Mouse (Mus musculus) brown adipose tissue, adult 24 weeks (tissue): Measurements from ENCODE around the gene Adipoq. TPM values are rescaled to one million over a fixed set of nuclear protein-coding genes. Genes with fewer than 3 reads are reported as not detected.
"Not testable (repeated sequence)": the region's sequence is repeated elsewhere in the genome, so short reads cannot be mapped to it uniquely, and the experiment has no call there.

Source experiments
- H3K27ac ChIP-seq: fragments of 200-500 bp; replicated peaks from 2 replicates; pipeline ENCODE4 v1.5.1; 2012; ENCODE audit warnings: low read depth, mild to moderate bottlenecking, low read length
- H3K4me1 ChIP-seq: fragments of 200-500 bp; 2 replicates; pipeline ENCODE4 v1.6.1; 2012; ENCODE audit warnings: low read length, mixed read lengths; ENCODE audit not compliant: control insufficient read depth, insufficient read depth, insufficient read length
- H3K4me3 ChIP-seq: fragments of 200-500 bp; 2 replicates; pipeline ENCODE4 v1.5.1; 2012; ENCODE audit warnings: low read depth, mild to moderate bottlenecking, low read length, moderate library complexity; ENCODE audit not compliant: insufficient read depth
- polyA plus RNA-seq: library from polyadenylated mRNA; stranded (reverse); fragments of >200 nt; gene quantifications from 2 replicates; pipeline ENCODE4 v1.2.4, GENCODE M21; 2012; ENCODE audit not compliant: missing spikeins, insufficient read depth, insufficient read length

Adipoq gene
- polyA plus RNA-seq, 1 experiment, result 1,590 TPM

DNA sequence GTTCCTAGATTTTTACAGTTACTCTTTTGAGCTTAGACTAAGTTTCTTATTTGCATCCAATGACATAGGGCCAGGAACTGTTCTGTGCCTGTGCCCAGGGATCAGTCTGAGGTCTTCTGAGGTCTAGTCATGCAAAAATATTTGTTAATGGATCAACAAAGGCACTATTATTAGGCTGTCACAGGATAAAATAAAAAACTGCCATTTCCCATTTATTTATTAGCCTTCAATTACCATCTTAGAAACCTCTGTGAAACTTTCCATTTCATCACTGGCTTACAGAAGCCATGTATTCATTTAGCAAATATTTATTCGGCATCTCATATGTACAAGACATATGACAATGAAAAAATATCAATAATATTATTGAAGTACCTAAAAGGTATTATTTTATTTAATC is 20.3 kb downstream of the Adipoq start:
- Histone ChIP-seq H3K27ac (peak overlapping the region; percentile 83), H3K4me1 (peaks cover 9% of the 10 kb centered on the region; the same call in 1 of the 2 replicates), H3K4me3 (no peak overlapping the region)

DNA sequence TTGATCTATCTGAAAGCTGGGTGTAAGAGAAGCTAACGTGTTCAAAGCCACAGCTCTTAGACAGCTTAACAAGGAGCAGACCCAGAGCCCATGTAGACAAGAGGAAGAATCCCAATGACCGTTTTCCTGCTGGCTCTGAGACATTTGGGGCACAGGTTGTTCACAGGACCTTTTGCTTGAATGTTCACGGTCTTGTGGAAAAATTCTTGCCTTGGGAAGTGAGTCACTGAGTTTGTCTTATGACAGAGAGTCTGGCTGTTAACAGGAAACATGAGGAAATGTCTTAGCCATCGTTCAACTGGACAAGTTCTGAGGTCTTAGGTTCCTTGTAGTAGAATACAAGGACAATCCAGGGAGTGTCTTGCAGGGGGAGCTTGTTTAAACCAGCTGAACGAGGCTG is 20.7 kb downstream of the Adipoq start:
- H3K4me3 ChIP-seq, result no peak overlapping the region
- peaks cover 9% of the 10 kb centered on the region; the same call in 1 of the 2 replicates for H3K4me1 ChIP-seq
- H3K27ac ChIP-seq, result peak overlapping the region; percentile 96

- H3K27ac ChIP-seq, result no peak overlapping the region
- H3K4me3 ChIP-seq, result no peak overlapping the region
- peaks cover 6% of the 10 kb centered on the region; the same call in 1 of the 2 replicates for H3K4me1 ChIP-seq
Observed at GRCm38 (mm10) chr16:23170813-23171212, 24.5 kb downstream of the Adipoq start.

DNA sequence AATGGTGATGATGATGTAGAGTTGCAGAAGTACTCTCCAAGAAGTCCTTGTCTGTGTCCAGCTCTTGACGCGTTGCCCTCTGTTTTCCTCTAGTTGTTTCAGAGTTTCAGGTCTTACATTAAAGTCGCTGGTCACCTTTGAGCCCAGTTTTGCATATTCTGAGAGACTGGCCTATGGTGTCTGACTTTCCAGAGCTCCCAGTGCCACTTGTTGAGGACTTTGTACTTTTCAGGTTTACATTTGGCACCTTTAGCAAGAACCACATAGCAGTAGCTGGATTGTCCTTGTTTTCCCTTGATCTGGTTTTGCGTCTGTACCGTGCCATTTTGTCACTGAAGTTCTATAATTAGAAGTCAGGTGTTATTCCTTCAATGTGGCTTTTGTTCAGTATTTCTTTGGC is 27.6 kb downstream of the Adipoq start:
- H3K4me1 ChIP-seq, result no peaks in the 10 kb centered on the region; the same call in 1 of the 2 replicates
- no peak overlapping the region for H3K27ac ChIP-seq
- H3K4me3 ChIP-seq, result no peak overlapping the region

DNA sequence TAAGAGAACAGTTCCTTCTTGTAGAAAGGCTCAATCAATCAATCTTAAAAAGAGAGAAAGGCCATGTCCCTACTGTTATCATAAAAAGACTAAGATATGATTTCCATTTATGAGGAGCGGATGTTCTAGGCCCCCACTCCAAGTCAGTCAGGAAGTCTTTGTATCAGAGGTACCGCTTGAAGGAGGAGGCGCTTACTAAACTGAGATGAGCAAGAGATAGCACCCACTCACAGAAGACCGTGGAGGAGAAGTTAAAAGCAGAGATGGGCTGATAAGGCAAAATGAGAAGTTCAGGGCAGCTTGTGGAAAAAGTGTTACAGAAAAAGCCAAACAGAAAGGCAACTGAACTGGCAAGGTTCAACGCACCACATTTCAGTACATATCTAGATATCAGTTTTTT is 28.5 kb downstream of the Adipoq start:
- no peak overlapping the region for H3K4me3 ChIP-seq
- H3K4me1 ChIP-seq, result no peaks in the 10 kb centered on the region; the same call in 1 of the 2 replicates
- no peak overlapping the region for H3K27ac ChIP-seq

GRCm38 (mm10) chr16:23175956-23176355 is 29.6 kb downstream of the Adipoq start:
- Histone ChIP-seq H3K4me1 (peaks cover under 1% of the 10 kb centered on the region; the same call in 1 of the 2 replicates), H3K4me3 (no peak overlapping the region), H3K27ac (no peak overlapping the region)

DNA sequence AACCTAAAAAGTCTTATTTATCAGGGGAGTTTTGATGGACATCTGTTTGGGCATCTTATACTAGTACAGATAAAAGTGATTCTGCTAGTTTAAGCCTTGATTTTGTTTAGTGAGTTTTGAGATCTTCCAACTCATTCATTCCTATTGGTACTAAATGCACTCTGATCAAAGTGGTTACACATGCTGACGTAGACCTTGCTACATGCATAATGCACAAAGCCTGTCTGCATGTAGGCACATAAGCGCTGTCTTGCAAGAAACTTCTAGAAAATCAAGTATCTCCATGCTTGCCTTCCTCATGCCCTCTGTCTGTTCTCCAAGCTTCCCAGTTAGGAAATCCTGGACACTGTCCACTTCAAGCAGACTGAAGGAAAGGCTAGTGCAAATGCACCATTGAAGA is 31.5 kb downstream of the Adipoq start:
- no peak overlapping the region for H3K4me3 ChIP-seq
- no peak overlapping the region for H3K27ac ChIP-seq
- H3K4me1 ChIP-seq, result peaks cover 6% of the 10 kb centered on the region; the same call in 1 of the 2 replicates

DNA sequence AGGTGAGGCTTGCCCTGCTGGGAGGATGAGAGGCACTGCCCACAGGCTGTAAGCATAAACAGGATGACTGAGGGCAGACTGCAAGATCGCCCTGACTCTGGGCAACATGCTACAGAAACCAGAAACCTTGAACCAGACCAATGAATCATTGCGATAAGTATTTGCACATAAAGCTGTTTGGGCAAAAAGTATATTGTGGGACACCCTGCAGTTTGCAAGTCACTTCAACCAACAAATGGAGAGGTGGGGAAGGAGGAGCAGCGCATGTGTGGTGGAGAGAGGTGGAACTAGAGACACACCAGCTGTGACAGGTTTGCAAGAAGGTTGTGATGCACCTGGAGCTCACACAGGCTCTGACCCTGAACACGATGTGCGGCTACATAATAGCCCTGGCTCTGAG is 32.5 kb downstream of the Adipoq start:
- H3K27ac ChIP-seq, result no peak overlapping the region
- no peak overlapping the region for H3K4me3 ChIP-seq
- peaks cover 6% of the 10 kb centered on the region; the same call in 1 of the 2 replicates for H3K4me1 ChIP-seq

GRCm38 (mm10) chr16:23179436-23179835 is 33.1 kb downstream of the Adipoq start:
- not testable (repeated sequence) for H3K4me3 ChIP-seq, H3K27ac ChIP-seq, H3K4me1 ChIP-seq

DNA sequence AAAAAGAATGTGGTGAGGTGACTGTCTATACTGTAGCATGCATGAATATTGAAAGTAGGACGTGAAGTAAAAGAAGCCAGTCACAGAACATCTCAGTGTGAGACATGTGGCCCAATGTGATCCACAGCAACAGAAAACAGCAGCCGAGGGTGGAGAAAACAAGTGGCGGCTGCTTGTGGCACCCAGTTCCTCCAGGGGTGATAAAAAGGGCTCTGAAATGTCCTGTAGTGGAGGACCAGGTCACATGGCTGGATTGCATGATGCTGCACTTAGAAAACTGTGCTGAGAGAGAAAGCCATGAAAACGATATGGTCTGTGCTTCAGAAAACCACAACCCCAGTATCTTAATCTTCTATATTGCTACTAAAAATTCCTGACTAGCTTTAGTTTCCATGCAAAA is 34.7 kb downstream of the Adipoq start:
- Histone ChIP-seq H3K4me1 (peaks cover 6% of the 10 kb centered on the region; the same call in 1 of the 2 replicates), H3K4me3 (no peak overlapping the region), H3K27ac (peak overlapping the region; percentile 37; the same call in 1 of the 2 replicates)

- no peak overlapping the region for H3K4me3 ChIP-seq
- peaks cover 6% of the 10 kb centered on the region; the same call in 1 of the 2 replicates for H3K4me1 ChIP-seq
- H3K27ac ChIP-seq, result 0 out of 2 replicates have a peak overlapping the region, but pooled peaks have one; percentile 37
Observed at GRCm38 (mm10) chr16:23181487-23181886, 35.2 kb downstream of the Adipoq start.

GRCm38 (mm10) chr16:23181942-23182597 is 35.7 kb downstream of the Adipoq start:
- peak overlapping the region; percentile 80 for H3K27ac ChIP-seq
- H3K4me3 ChIP-seq, result no peak overlapping the region
- peaks cover 8% of the 10 kb centered on the region; the same call in 1 of the 2 replicates for H3K4me1 ChIP-seq

GRCm38 (mm10) chr16:23185824-23186223 is 39.5 kb downstream of the Adipoq start:
- H3K4me3 ChIP-seq, result no peak overlapping the region

GRCm38 (mm10) chr16:23186418-23186817 is 40.1 kb downstream of the Adipoq start:
- no peak overlapping the region for H3K4me3 ChIP-seq
- H3K27ac ChIP-seq, result no peak overlapping the region

More at GRCm38 (mm10) chr16:23185824-23186223, 39.5 kb downstream of the Adipoq start:
- peaks cover 8% of the 10 kb centered on the region; the same call in 1 of the 2 replicates for H3K4me1 ChIP-seq
- H3K27ac ChIP-seq, result no peak overlapping the region

DNA sequence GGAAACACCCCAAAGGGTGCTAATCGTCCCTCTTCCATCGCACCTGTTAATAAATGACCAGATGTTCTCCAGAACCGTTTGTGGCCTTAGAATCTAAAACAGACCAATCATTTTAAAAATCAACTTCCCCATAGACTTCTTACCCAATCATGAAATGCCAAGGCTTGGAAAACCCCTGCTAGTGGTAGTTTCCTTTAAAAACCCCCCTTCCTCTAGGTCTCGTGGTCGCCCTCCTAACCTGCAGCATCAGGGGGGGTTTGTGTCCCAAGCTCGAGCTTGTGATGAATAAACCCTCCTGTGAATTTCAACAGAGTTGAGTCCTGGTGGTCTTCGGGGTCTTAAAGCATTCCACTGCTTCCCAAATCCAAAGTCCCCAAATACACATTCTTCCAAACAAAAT is 41.6 kb downstream of the Adipoq start:
- Histone ChIP-seq H3K4me1 (peaks cover 3% of the 10 kb centered on the region; the same call in 1 of the 2 replicates), H3K27ac (no peak overlapping the region), H3K4me3 (no peak overlapping the region)

More at GRCm38 (mm10) chr16:23186418-23186817, 40.1 kb downstream of the Adipoq start:
- peaks cover 5% of the 10 kb centered on the region; the same call in 1 of the 2 replicates for H3K4me1 ChIP-seq

- Histone ChIP-seq H3K27ac (no peak overlapping the region), H3K4me3 (no peak overlapping the region), H3K4me1 (peaks cover 3% of the 10 kb centered on the region; the same call in 1 of the 2 replicates)
Observed at GRCm38 (mm10) chr16:23189612-23190011, 43.3 kb downstream of the Adipoq start.
